Mouse (Mus musculus) hindbrain, embryonic 14.5 days (tissue): ENCODE data around the gene Man1a. TPM values are rescaled to one million over a fixed set of nuclear protein-coding genes. Genes with fewer than 3 reads are reported as not detected.

Experiments
- ATAC-seq: fragments of 200-750 bp; cut with Nextera tagmentation; 2 replicates; pipeline ENCODE4 v1.8.0; 2017; ENCODE audit warnings: moderate number of reproducible peaks, mild to moderate bottlenecking, moderate TSS enrichment, moderate library complexity; ENCODE audit not compliant: low FRiP score
- DNase-seq: peaks from one replicate; pipeline ENCODE4 v3.0.0-alpha.2; 2015; ENCODE audit warnings: low spot score
- H3K27ac ChIP-seq: fragments of 300-500 bp; sonication (generic); 2 replicates; pipeline ENCODE4 v1.5.1; 2014; ENCODE audit warnings: mild to moderate bottlenecking, moderate library complexity
- H3K27me3 ChIP-seq: fragments of 300-500 bp; sonication (generic); 2 replicates; pipeline ENCODE4 v1.6.1; 2014; ENCODE audit warnings: mild to moderate bottlenecking, low read length, mixed read lengths; ENCODE audit not compliant: control insufficient read depth, insufficient read depth
- H3K36me3 ChIP-seq: fragments of 300-500 bp; sonication (generic); replicated peaks from 2 replicates; pipeline ENCODE4 v1.6.1; 2014; ENCODE audit not compliant: control insufficient read depth, insufficient read depth
- H3K4me1 ChIP-seq: fragments of 300-500 bp; sonication (generic); replicated peaks from 2 replicates; pipeline ENCODE4 v1.6.1; 2014; ENCODE audit warnings: antibody characterized with exemption, low read length, mixed read lengths; ENCODE audit not compliant: control insufficient read depth, insufficient read depth
- H3K4me2 ChIP-seq: fragments of 300-500 bp; sonication (generic); replicated peaks from 2 replicates; pipeline ENCODE4 v1.6.1; 2014; ENCODE audit warnings: mild to moderate bottlenecking, moderate library complexity
- H3K4me3 ChIP-seq: fragments of 300-500 bp; sonication (generic); replicated peaks from 2 replicates; pipeline ENCODE4 v1.5.1; 2014; ENCODE audit warnings: mild to moderate bottlenecking, low read length
- H3K9ac ChIP-seq: fragments of 300-500 bp; sonication (generic); 2 replicates; pipeline ENCODE4 v1.6.1; 2014
- H3K9me3 ChIP-seq: fragments of 300-500 bp; sonication (generic); 2 replicates; pipeline ENCODE4 v1.6.1; 2016; ENCODE audit warnings: low read length; ENCODE audit not compliant: control insufficient read depth
- WGBS: fragments of 180-500 bp; shearing (Covaris S2); extraction: QIAGEN DNeasy Blood & Tissue Kit; methylation state at CpG from one replicate; pipeline ENCODE4 v1.1.7; 2014; 5-methylcytosine and 5-hydroxymethylcytosine counted together
- polyA plus RNA-seq: library from polyadenylated mRNA; unstranded; fragments of >200 nt; fragmentation: Nextera tagmentation; extraction: Ambion mirVana; gene quantifications from 2 replicates; pipeline ENCODE4 v1.2.1, GENCODE M21; 2014

Gene Man1a
- polyA plus RNA-seq, 1 experiment from 2014 or later: 7.9 TPM

GRCm38 (mm10) chr10:53915719-53916118, 160.7 kb downstream of the Man1a start:
- Histone ChIP-seq H3K36me3 (no peaks in the 10 kb centered on the region), H3K4me1 (no peaks in the 10 kb centered on the region), H3K4me2 (no peak overlapping the region), H3K9me3 (no peaks in the 10 kb centered on the region), H3K4me3 (no peak overlapping the region), H3K9ac (no peak overlapping the region), H3K27me3 (no peaks in the 10 kb centered on the region), H3K27ac (no peak overlapping the region)
- DNase-seq: peak; percentile 26
- 60% methylated on average over 6 of the region's 6 CpGs for WGBS
- ATAC-seq: no peak

- no peak overlapping the region for H3K4me3 ChIP-seq
- H3K9ac ChIP-seq: no peak overlapping the region
- no peak overlapping the region; the same call in 1 of the 2 replicates for H3K27ac ChIP-seq
- no peak for ATAC-seq
- H3K27me3 ChIP-seq: no peaks in the 10 kb centered on the region
- WGBS: 74% methylated on average over 8 of the region's 8 CpGs
- no peaks in the 10 kb centered on the region for H3K4me1 ChIP-seq
- H3K9me3 ChIP-seq: no peaks in the 10 kb centered on the region
- H3K4me2 ChIP-seq: no peak overlapping the region
- H3K36me3 ChIP-seq: no peaks in the 10 kb centered on the region
- no peak for DNase-seq
Measured at GRCm38 (mm10) chr10:53914974-53915609, 161.3 kb downstream of the Man1a start.

GRCm38 (mm10) chr10:53913546-53914312, 162.7 kb downstream of the Man1a start:
- Histone ChIP-seq H3K9ac (no peak overlapping the region), H3K4me2 (no peak overlapping the region), H3K4me1 (no peaks in the 10 kb centered on the region), H3K9me3 (no peaks in the 10 kb centered on the region), H3K4me3 (no peak overlapping the region), H3K27ac (no peak overlapping the region), H3K36me3 (no peaks in the 10 kb centered on the region), H3K27me3 (no peaks in the 10 kb centered on the region)
- DNase-seq (no peak), ATAC-seq (no peak)
- WGBS: 79% methylated on average over 4 of the region's 4 CpGs

- Histone ChIP-seq H3K27me3 (no peaks in the 10 kb centered on the region), H3K4me1 (no peaks in the 10 kb centered on the region), H3K9me3 (no peaks in the 10 kb centered on the region), H3K4me2 (no peak overlapping the region), H3K9ac (no peak overlapping the region), H3K4me3 (no peak overlapping the region), H3K36me3 (no peaks in the 10 kb centered on the region), H3K27ac (no peak overlapping the region)
- no peak for DNase-seq
- no peak for ATAC-seq
- WGBS: 86% methylated on average over 4 of the region's 4 CpGs
Measured at GRCm38 (mm10) chr10:53889512-53889911, 186.9 kb downstream of the Man1a start.

GRCm38 (mm10) chr10:53888382-53889110, 187.9 kb downstream of the Man1a start:
- 85% methylated on average over 10 of the region's 10 CpGs for WGBS
- Histone ChIP-seq H3K27me3 (no peaks in the 10 kb centered on the region), H3K4me2 (no peak overlapping the region), H3K4me1 (no peaks in the 10 kb centered on the region), H3K9me3 (no peaks in the 10 kb centered on the region), H3K27ac (no peak overlapping the region), H3K9ac (no peak overlapping the region), H3K36me3 (no peaks in the 10 kb centered on the region), H3K4me3 (no peak overlapping the region)
- DNase-seq (no peak), ATAC-seq (no peak)

GRCm38 (mm10) chr10:53886475-53886874, 189.9 kb downstream of the Man1a start:
- no peaks in the 10 kb centered on the region for H3K27me3 ChIP-seq

GRCm38 (mm10) chr10:53881310-53881709, 195.1 kb downstream of the Man1a start:
- DNase-seq (no peak), ATAC-seq (no peak)

More at GRCm38 (mm10) chr10:53886475-53886874, 189.9 kb downstream of the Man1a start:
- Histone ChIP-seq H3K4me2 (no peak overlapping the region), H3K9me3 (no peaks in the 10 kb centered on the region), H3K9ac (no peak overlapping the region), H3K4me3 (no peak overlapping the region), H3K4me1 (no peaks in the 10 kb centered on the region), H3K27ac (no peak overlapping the region), H3K36me3 (no peaks in the 10 kb centered on the region)
- no peak for ATAC-seq
- 84% methylated on average over 5 of the region's 5 CpGs for WGBS
- no peak for DNase-seq

GRCm38 (mm10) chr10:53875896-53876295, 200.5 kb downstream of the Man1a start:
- Histone ChIP-seq H3K4me2 (no peak overlapping the region), H3K9ac (no peak overlapping the region), H3K27ac (no peak overlapping the region), H3K4me3 (no peak overlapping the region), H3K36me3 (no peaks in the 10 kb centered on the region), H3K9me3 (no peaks in the 10 kb centered on the region), H3K27me3 (no peaks in the 10 kb centered on the region), H3K4me1 (no peaks in the 10 kb centered on the region)
- DNase-seq (no peak), ATAC-seq (no peak)
- WGBS: 88% methylated on average over 4 of the region's 4 CpGs

More at GRCm38 (mm10) chr10:53881310-53881709, 195.1 kb downstream of the Man1a start:
- Histone ChIP-seq H3K27ac (no peak overlapping the region), H3K9ac (no peak overlapping the region), H3K4me2 (no peak overlapping the region), H3K36me3 (no peaks in the 10 kb centered on the region), H3K4me3 (no peak overlapping the region), H3K9me3 (no peaks in the 10 kb centered on the region), H3K4me1 (no peaks in the 10 kb centered on the region), H3K27me3 (no peaks in the 10 kb centered on the region)

GRCm38 (mm10) chr10:53874191-53874590, 202.2 kb downstream of the Man1a start:
- Histone ChIP-seq H3K27me3 (no peaks in the 10 kb centered on the region), H3K4me1 (no peaks in the 10 kb centered on the region), H3K9me3 (no peaks in the 10 kb centered on the region), H3K4me3 (no peak overlapping the region), H3K4me2 (no peak overlapping the region), H3K36me3 (no peaks in the 10 kb centered on the region), H3K9ac (no peak overlapping the region), H3K27ac (no peak overlapping the region)
- 76% methylated on average over 3 of the region's 3 CpGs for WGBS
- ATAC-seq: no peak
- DNase-seq: no peak
